Mouse (Mus musculus) mature B cell (primary cell): Measurements from ENCODE around the gene Mboat7.
"Not testable (repeated sequence)": the region's sequence is repeated elsewhere in the genome, so short reads cannot be mapped to it uniquely, and the experiment has no call there.

ENCODE experiments used
- in situ Hi-C: fragments of 300-500 bp; cut with MboI; formaldehyde crosslinking; loops from 2 replicates; pipeline ENCODE4 v1.14.3; 2019

The Mboat7 gene

GRCm38 (mm10) chr7:3692987-3693808 lies at the start of gene Mboat7:
TSS of gene Mboat7 (minus strand) at chr7:3693523.
- in situ Hi-C loops = no loop called here

- in situ Hi-C loops = not testable (repeated sequence)
These were observed 39.4 kb upstream of the Mboat7 start for GRCm38 (mm10) chr7:3732675-3733074.

GRCm38 (mm10) chr7:3725459-3725858 lies 32.1 kb upstream of the Mboat7 start:
- in situ Hi-C loops = not testable (repeated sequence)

- in situ Hi-C loops = not testable (repeated sequence)
These were observed 26.9 kb upstream of the Mboat7 start, which contains the start of gene Pirb for GRCm38 (mm10) chr7:3720268-3720667. TSS of gene Pirb (minus strand) at chr7:3720391.

GRCm38 (mm10) chr7:3715249-3715648 lies 21.9 kb upstream of the Mboat7 start:
- in situ Hi-C loops = no loop called here

- in situ Hi-C loops = no loop called here
These were observed 19.1 kb upstream of the Mboat7 start for GRCm38 (mm10) chr7:3712264-3712942.

GRCm38 (mm10) chr7:3709000-3709399 lies 15.7 kb upstream of the Mboat7 start:
- in situ Hi-C loops = no loop called here

- in situ Hi-C loops = not testable (repeated sequence)
These were observed 15.2 kb upstream of the Mboat7 start for GRCm38 (mm10) chr7:3708447-3708980.

GRCm38 (mm10) chr7:3707568-3708413 lies 14.5 kb upstream of the Mboat7 start:
- in situ Hi-C loops = no loop called here

GRCm38 (mm10) chr7:3707027-3707426 lies 13.7 kb upstream of the Mboat7 start:
- in situ Hi-C loops = no loop called here

GRCm38 (mm10) chr7:3706343-3706934 lies 13.1 kb upstream of the Mboat7 start:
- in situ Hi-C loops = no loop called here

GRCm38 (mm10) chr7:3705911-3706310 lies 12.6 kb upstream of the Mboat7 start:
- in situ Hi-C loops = no loop called here

- in situ Hi-C loops = not testable (repeated sequence)
These were observed 12.1 kb upstream of the Mboat7 start for GRCm38 (mm10) chr7:3705461-3705860.

GRCm38 (mm10) chr7:3704475-3704874 lies 11.2 kb upstream of the Mboat7 start:
- in situ Hi-C loops = no loop called here

- in situ Hi-C loops = no loop called here
These were observed 10.6 kb upstream of the Mboat7 start, which contains the start of gene Rps9 for GRCm38 (mm10) chr7:3703879-3704441. TSS of gene Rps9 (plus strand) at chr7:3703993.

- in situ Hi-C loops = no loop called here
These were observed 10.0 kb upstream of the Mboat7 start for GRCm38 (mm10) chr7:3703148-3703878.

- in situ Hi-C loops = no loop called here
These were observed 5.1 kb upstream of the Mboat7 start for GRCm38 (mm10) chr7:3698471-3698870.

- in situ Hi-C loops = not testable (repeated sequence)
These were observed 1.6 kb upstream of the Mboat7 start for GRCm38 (mm10) chr7:3694949-3695305.

GRCm38 (mm10) chr7:3694076-3694948 lies 989 bp upstream of the Mboat7 start:
- in situ Hi-C loops = no loop called here

GRCm38 (mm10) chr7:3693809-3694075 lies 419 bp upstream of the Mboat7 start:
- in situ Hi-C loops = no loop called here
